Mouse (Mus musculus) lung, embryonic 15.5 days (tissue): ENCODE results near the gene St8sia4. TPM values are rescaled to one million over a fixed set of nuclear protein-coding genes. Genes with fewer than 3 reads are reported as not detected.

ENCODE experiments used
- ATAC-seq: fragments of 200-750 bp; cut with Nextera tagmentation; 2 replicates; pipeline ENCODE4 v1.8.0; 2017; ENCODE audit warnings: moderate number of reproducible peaks, borderline replicate concordance; ENCODE audit not compliant: low FRiP score, low TSS enrichment; ENCODE audit errors: extremely low read depth
- H3K27ac ChIP-seq: fragments of 300-500 bp; sonication (generic); 2 replicates; pipeline ENCODE4 v1.5.1; 2015; ENCODE audit warnings: moderate library complexity, mild to moderate bottlenecking, inconsistent platforms
- H3K27me3 ChIP-seq: fragments of 300-500 bp; sonication (generic); 2 replicates; pipeline ENCODE4 v1.6.1; 2015; ENCODE audit warnings: inconsistent platforms
- H3K36me3 ChIP-seq: fragments of 300-500 bp; sonication (generic); 2 replicates; pipeline ENCODE4 v1.6.1; 2015; ENCODE audit warnings: inconsistent platforms
- H3K4me1 ChIP-seq: fragments of 300-500 bp; sonication (generic); 2 replicates; pipeline ENCODE4 v1.6.1; 2015; ENCODE audit warnings: inconsistent platforms
- H3K4me2 ChIP-seq: fragments of 300-500 bp; sonication (generic); 2 replicates; pipeline ENCODE4 v1.6.1; 2015; ENCODE audit warnings: inconsistent platforms, mild to moderate bottlenecking, moderate library complexity
- H3K4me3 ChIP-seq: fragments of 300-500 bp; sonication (generic); 2 replicates; pipeline ENCODE4 v1.5.1; 2015; ENCODE audit warnings: mild to moderate bottlenecking, inconsistent platforms
- H3K9ac ChIP-seq: fragments of 300-500 bp; sonication (generic); 2 replicates; pipeline ENCODE4 v1.6.1; 2015; ENCODE audit warnings: inconsistent platforms
- H3K9me3 ChIP-seq: fragments of 300-500 bp; sonication (generic); 2 replicates; pipeline ENCODE4 v1.6.1; 2016; ENCODE audit warnings: inconsistent platforms
- WGBS: fragments of 180-500 bp; shearing (Covaris S2); methylation state at CpG from one replicate; pipeline ENCODE4 v1.1.7; 2015; 5-methylcytosine and 5-hydroxymethylcytosine counted together
- polyA plus RNA-seq: library from polyadenylated mRNA; unstranded; fragments of >200 nt; fragmentation: Nextera tagmentation; extraction: Ambion mirVana; gene quantifications from 2 replicates; pipeline ENCODE4 v1.2.1, GENCODE M21; 2015

The St8sia4 gene
- polyA plus RNA-seq, 1 experiment from 2014 or later: 10.4 TPM

GRCm38 (mm10) chr1:95653445-95653844 lies 13.9 kb downstream of the St8sia4 start:
- Histone ChIP-seq H3K4me3 (no peak overlapping the region), H3K9me3 (no peaks in the 10 kb centered on the region), H3K36me3 (no peaks in the 10 kb centered on the region), H3K27ac (no peak overlapping the region), H3K9ac (no peak overlapping the region), H3K4me1 (no peaks in the 10 kb centered on the region), H3K27me3 (no peaks in the 10 kb centered on the region), H3K4me2 (no peak overlapping the region)
- ATAC-seq: no peak
- WGBS: 83% methylated on average over 8 of the region's 8 CpGs

GRCm38 (mm10) chr1:95644292-95644691 lies 23.1 kb downstream of the St8sia4 start:
- ATAC-seq: no peak
- Histone ChIP-seq H3K27ac (no peak overlapping the region), H3K4me2 (no peak overlapping the region), H3K36me3 (no peaks in the 10 kb centered on the region), H3K9me3 (no peaks in the 10 kb centered on the region), H3K9ac (no peak overlapping the region), H3K4me3 (no peak overlapping the region), H3K27me3 (no peaks in the 10 kb centered on the region), H3K4me1 (no peaks in the 10 kb centered on the region)
- WGBS: 63% methylated on average over 2 of the region's 2 CpGs

GRCm38 (mm10) chr1:95639001-95639400 lies 28.4 kb downstream of the St8sia4 start:
- 94% methylated on average over 3 of the region's 3 CpGs for WGBS
- no peaks in the 10 kb centered on the region for H3K36me3 ChIP-seq
- H3K4me1 ChIP-seq: no peaks in the 10 kb centered on the region
- no peaks in the 10 kb centered on the region for H3K27me3 ChIP-seq
- no peak overlapping the region for H3K4me3 ChIP-seq
- no peak for ATAC-seq
- no peaks in the 10 kb centered on the region for H3K9me3 ChIP-seq
- no peak overlapping the region for H3K4me2 ChIP-seq
- H3K9ac ChIP-seq: no peak overlapping the region
- no peak overlapping the region for H3K27ac ChIP-seq

GRCm38 (mm10) chr1:95624376-95624775 lies 43.0 kb downstream of the St8sia4 start:
- 62% methylated on average over 5 of the region's 5 CpGs for WGBS
- Histone ChIP-seq H3K4me3 (no peak overlapping the region), H3K27me3 (no peaks in the 10 kb centered on the region), H3K27ac (no peak overlapping the region), H3K9ac (no peak overlapping the region), H3K4me2 (no peak overlapping the region), H3K9me3 (no peaks in the 10 kb centered on the region), H3K36me3 (0 out of 2 replicates have a peak, but pooled peaks cover 3% of the 10 kb centered on the region), H3K4me1 (no peaks in the 10 kb centered on the region)
- ATAC-seq: no peak

- Histone ChIP-seq H3K4me1 (no peaks in the 10 kb centered on the region), H3K27me3 (no peaks in the 10 kb centered on the region), H3K9me3 (no peaks in the 10 kb centered on the region), H3K27ac (no peak overlapping the region), H3K9ac (no peak overlapping the region), H3K4me3 (no peak overlapping the region), H3K36me3 (0 out of 2 replicates have a peak, but pooled peaks cover 3% of the 10 kb centered on the region), H3K4me2 (no peak overlapping the region)
- 39% methylated on average over 3 of the region's 3 CpGs for WGBS
- no peak for ATAC-seq
These were observed 48.7 kb downstream of the St8sia4 start for GRCm38 (mm10) chr1:95618647-95619046.

GRCm38 (mm10) chr1:95618125-95618524 lies 49.2 kb downstream of the St8sia4 start:
- Histone ChIP-seq H3K9ac (no peak overlapping the region), H3K9me3 (no peaks in the 10 kb centered on the region), H3K4me1 (no peaks in the 10 kb centered on the region), H3K4me2 (no peak overlapping the region), H3K27ac (no peak overlapping the region), H3K36me3 (0 out of 2 replicates have a peak, but pooled peaks cover 3% of the 10 kb centered on the region), H3K4me3 (no peak overlapping the region), H3K27me3 (no peaks in the 10 kb centered on the region)
- 43% methylated on average over 3 of the region's 3 CpGs for WGBS
- no peak for ATAC-seq

GRCm38 (mm10) chr1:95610017-95610416 lies 57.4 kb downstream of the St8sia4 start:
- Histone ChIP-seq H3K36me3 (no peaks in the 10 kb centered on the region), H3K4me1 (no peaks in the 10 kb centered on the region), H3K4me3 (no peak overlapping the region), H3K4me2 (no peak overlapping the region), H3K27ac (no peak overlapping the region), H3K9me3 (no peaks in the 10 kb centered on the region), H3K27me3 (no peaks in the 10 kb centered on the region), H3K9ac (no peak overlapping the region)
- WGBS: 80% methylated on average over 2 of the region's 2 CpGs
- no peak for ATAC-seq

GRCm38 (mm10) chr1:95609045-95609444 lies 58.3 kb downstream of the St8sia4 start:
- Histone ChIP-seq H3K4me3 (no peak overlapping the region), H3K27ac (no peak overlapping the region), H3K27me3 (no peaks in the 10 kb centered on the region), H3K4me2 (no peak overlapping the region), H3K9ac (no peak overlapping the region), H3K4me1 (no peaks in the 10 kb centered on the region), H3K9me3 (no peaks in the 10 kb centered on the region), H3K36me3 (no peaks in the 10 kb centered on the region)
- 83% methylated on average over 5 of the region's 5 CpGs for WGBS
- ATAC-seq: no peak

- peak; percentile 94 for ATAC-seq
- no peaks in the 10 kb centered on the region for H3K27me3 ChIP-seq
- no peak overlapping the region for H3K4me3 ChIP-seq
- H3K27ac ChIP-seq: no peak overlapping the region
- H3K9me3 ChIP-seq: no peaks in the 10 kb centered on the region
- H3K9ac ChIP-seq: no peak overlapping the region
- 49% methylated on average over 2 of the region's 2 CpGs for WGBS
- H3K36me3 ChIP-seq: no peaks in the 10 kb centered on the region
- no peak overlapping the region for H3K4me2 ChIP-seq
- no peaks in the 10 kb centered on the region for H3K4me1 ChIP-seq
These were observed 61.9 kb downstream of the St8sia4 start for GRCm38 (mm10) chr1:95605458-95605857.

GRCm38 (mm10) chr1:95598108-95598507 lies 69.3 kb downstream of the St8sia4 start:
- no peak overlapping the region for H3K9ac ChIP-seq
- ATAC-seq: no peak
- no peaks in the 10 kb centered on the region for H3K36me3 ChIP-seq
- H3K4me2 ChIP-seq: no peak overlapping the region
- H3K27me3 ChIP-seq: no peaks in the 10 kb centered on the region
- no peak overlapping the region for H3K27ac ChIP-seq
- H3K4me1 ChIP-seq: no peaks in the 10 kb centered on the region
- H3K9me3 ChIP-seq: no peaks in the 10 kb centered on the region
- H3K4me3 ChIP-seq: no peak overlapping the region
- 86% methylated on average over 1 of the region's 1 CpGs for WGBS

- H3K27me3 ChIP-seq: no peaks in the 10 kb centered on the region
- H3K27ac ChIP-seq: no peak overlapping the region
- no peaks in the 10 kb centered on the region for H3K36me3 ChIP-seq
- no peak overlapping the region for H3K9ac ChIP-seq
- no peak overlapping the region for H3K4me3 ChIP-seq
- no peaks in the 10 kb centered on the region for H3K9me3 ChIP-seq
- no peak for ATAC-seq
- H3K4me1 ChIP-seq: no peaks in the 10 kb centered on the region
- 98% methylated on average over 1 of the region's 1 CpGs for whole genome bisulfite sequencing
- no peak overlapping the region for H3K4me2 ChIP-seq
These were observed 70.5 kb downstream of the St8sia4 start for GRCm38 (mm10) chr1:95596825-95597224.

GRCm38 (mm10) chr1:95591101-95591500 lies 76.3 kb downstream of the St8sia4 start:
- Histone ChIP-seq H3K4me1 (no peaks in the 10 kb centered on the region), H3K9ac (no peak overlapping the region), H3K9me3 (no peaks in the 10 kb centered on the region), H3K36me3 (no peaks in the 10 kb centered on the region), H3K27ac (no peak overlapping the region), H3K4me3 (no peak overlapping the region), H3K4me2 (no peak overlapping the region), H3K27me3 (no peaks in the 10 kb centered on the region)
- ATAC-seq: no peak
- 67% methylated on average over 2 of the region's 2 CpGs for WGBS

GRCm38 (mm10) chr1:95590108-95590507 lies 77.3 kb downstream of the St8sia4 start:
- Histone ChIP-seq H3K4me3 (no peak overlapping the region), H3K9me3 (no peaks in the 10 kb centered on the region), H3K4me2 (no peak overlapping the region), H3K27ac (no peak overlapping the region), H3K9ac (no peak overlapping the region), H3K36me3 (no peaks in the 10 kb centered on the region), H3K27me3 (no peaks in the 10 kb centered on the region), H3K4me1 (no peaks in the 10 kb centered on the region)
- no peak for ATAC-seq
- 49% methylated on average over 2 of the region's 2 CpGs for WGBS
